Mouse (Mus musculus): ENCODE measurements around the gene Ivns1abp.

DNA sequence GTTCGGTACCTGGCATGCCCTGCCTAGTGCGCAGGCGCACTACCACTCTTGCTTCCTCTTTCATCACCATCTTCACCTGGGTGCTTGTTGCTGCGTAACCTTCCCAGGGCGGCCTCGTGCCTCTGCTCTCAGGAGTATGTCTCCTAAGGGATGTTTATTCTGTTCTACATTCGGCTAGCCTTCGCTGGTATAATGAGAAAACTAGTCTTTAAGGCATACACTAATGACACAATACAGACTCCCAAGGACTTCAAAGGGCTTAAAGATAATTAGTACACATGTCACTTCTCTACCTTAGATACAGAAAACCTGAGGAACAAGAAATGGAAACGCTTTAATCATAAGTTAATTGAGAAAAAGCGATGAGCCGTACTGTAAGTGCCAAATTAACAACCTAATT, 32.9 kb upstream of the Ivns1abp start:
- TF ChIP-seq CTCF (IDR thresholded peaks at IDR 0.05) (no peak), EP300 (IDR thresholded peaks at IDR 0.05) (no peak)
